Mouse (Mus musculus) WW6 (cell line): ENCODE data around the gene E430018J23Rik.
"Not testable (repeated sequence)": the region's sequence is repeated elsewhere in the genome, so short reads cannot be mapped to it uniquely, and the experiment has no call there.

ENCODE experiments used
- DNase-seq: peaks from one replicate; pipeline ENCODE4 v3.0.0-alpha.2; 2013; ENCODE audit warnings: low read depth, low spot score

The E430018J23Rik gene

DNA sequence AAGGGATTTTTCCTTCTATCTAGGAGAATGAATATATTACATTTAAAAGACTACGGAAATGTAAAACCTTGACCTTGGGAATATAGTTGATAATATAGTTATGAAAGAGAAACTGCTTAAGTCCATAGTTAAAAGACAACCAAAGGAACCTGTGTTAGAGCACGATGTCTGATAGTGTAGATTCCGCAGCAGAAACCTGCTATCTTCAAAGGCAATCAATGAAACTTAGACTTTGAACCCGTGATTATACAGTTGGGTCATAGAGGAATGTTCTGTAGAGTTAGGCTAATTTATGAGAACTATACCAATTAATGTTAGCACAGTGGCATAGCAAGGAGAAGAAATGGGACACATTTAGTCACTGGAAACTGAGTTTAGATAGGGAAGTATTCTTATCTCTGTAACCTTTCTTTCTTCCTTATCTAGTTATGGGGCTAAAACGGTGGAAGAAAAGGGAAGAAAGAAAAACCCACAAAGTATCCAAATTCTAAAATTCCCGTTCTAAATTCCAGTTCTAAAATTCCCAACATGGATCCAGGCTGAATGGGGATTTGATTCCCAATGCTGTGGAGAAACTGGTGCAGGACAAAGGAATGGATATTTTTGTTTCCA, 15.0 kb downstream of the E430018J23Rik start:
- no peak for DNase-seq

GRCm38 (mm10) chr7:127375271-127376245, 17.9 kb downstream of the E430018J23Rik start, which contains the start of gene Zfp747:
Zfp747 (minus strand) TSS chr7:127376050.
- DNase-seq = peak; percentile 81

- not testable (repeated sequence) for DNase-seq
Measured at GRCm38 (mm10) chr7:127371870-127372269, 21.6 kb downstream of the E430018J23Rik start.

DNA sequence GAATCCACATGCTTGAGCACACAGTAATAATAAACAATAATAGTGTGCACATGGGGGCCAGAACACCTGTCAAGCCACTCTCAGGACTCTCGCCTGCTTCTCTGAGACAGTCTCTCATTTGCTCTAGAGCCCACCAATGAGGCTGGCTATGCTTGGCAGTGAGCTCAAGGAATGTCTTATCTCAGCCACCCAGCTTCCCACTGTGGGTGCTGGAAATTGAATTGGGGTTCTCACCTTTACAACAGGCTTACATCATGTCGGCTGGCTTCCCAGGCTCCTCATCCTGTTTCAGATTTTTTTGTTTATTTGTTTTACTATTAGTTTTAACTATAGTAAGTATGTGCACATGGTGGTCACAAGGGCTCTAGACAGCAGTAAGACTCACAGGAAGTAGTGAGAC, 22.2 kb downstream of the E430018J23Rik start:
- no peak for DNase-seq

- DNase-seq = no peak
Measured at GRCm38 (mm10) chr7:127366249-127366648, 27.2 kb downstream of the E430018J23Rik start.

- no peak for DNase-seq
Measured at GRCm38 (mm10) chr7:127364166-127364565, 29.3 kb downstream of the E430018J23Rik start.

DNA sequence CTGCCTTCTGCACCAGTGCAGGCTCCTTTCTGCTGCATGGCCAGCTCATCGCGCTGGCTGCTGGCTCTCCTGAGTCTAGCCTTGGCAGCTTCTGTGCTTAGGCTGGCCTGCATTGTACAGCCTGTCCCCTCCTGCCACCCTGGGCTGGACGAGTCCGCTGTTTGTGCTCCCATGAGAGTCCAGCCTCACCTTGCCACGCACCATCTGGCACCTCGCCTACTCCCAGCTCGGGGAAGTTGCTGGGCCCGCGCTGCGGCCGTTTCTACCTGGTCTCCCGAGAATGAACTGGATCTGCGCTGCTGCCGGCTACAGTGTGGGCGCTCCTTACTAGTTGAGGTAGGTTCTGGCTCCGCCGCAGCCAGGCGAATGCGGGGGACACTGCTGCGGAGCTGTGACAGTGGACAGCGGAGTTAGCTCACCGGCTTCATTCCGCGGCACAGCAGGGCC, 29.9 kb downstream of the E430018J23Rik start:
- no peak for DNase-seq

- not testable (repeated sequence) for DNase-seq
Measured at GRCm38 (mm10) chr7:127362418-127362817, 31.0 kb downstream of the E430018J23Rik start.

DNA sequence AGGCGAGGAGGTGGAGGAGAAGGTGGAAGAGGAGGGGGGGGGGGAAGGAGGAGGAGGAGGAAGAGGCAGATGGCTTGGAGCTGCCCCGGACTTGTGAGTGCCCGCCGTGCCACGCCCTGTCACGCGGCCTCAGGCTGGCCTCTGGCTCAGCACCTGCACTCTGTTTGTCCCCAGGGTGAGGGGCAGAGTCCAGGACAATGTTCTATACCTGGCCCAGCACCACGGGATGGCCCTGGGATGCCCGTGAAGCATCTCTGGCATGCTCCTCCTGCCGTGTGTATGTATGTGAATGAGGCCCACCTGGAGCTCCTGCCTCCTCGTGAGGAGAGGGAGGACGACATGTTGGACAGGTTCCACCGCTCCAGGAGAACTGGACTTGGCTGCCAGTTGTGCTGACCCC, 32.0 kb downstream of the E430018J23Rik start:
- DNase-seq = no peak

GRCm38 (mm10) chr7:127360265-127360664, 33.2 kb downstream of the E430018J23Rik start:
- DNase-seq = no peak

DNA sequence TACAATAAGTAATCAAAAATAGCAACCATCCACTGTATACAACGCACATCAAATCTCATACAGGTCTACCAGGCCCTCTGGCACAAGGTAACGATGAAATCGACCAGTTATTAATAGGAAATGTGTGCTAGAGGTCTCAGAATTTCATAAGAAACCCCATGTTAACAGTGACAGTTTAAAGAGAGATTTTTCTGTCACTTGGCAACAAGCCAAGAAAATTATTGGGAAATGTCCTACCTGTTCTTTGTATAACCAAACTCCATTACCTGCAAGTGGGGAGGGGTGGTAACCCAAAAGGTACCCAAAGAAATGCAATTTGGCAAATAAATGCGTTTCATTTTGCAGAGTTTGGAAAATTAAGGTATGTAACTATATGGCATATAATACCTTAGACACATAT, 35.0 kb downstream of the E430018J23Rik start:
- DNase-seq = no peak

DNA sequence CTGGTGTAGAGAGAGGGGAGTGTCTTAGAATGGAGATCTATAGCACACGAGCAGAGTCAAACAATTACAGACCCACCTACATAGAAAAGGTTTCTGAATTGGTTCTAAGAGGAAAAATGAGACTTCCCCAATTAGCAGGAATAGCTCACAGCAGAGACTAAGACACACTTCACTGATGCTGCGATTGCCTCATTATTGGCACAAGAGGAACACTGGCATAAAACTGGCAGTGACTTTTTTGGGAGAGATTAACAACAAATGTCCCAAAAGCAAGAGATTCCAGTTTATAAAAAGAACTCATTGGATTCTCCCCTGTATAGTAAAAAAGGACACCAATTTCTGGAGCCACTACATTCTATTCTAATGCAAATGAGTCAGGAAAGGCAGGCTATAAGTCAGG, 35.6 kb downstream of the E430018J23Rik start:
- DNase-seq = no peak

GRCm38 (mm10) chr7:127355796-127356195, 37.6 kb downstream of the E430018J23Rik start:
- DNase-seq = no peak

DNA sequence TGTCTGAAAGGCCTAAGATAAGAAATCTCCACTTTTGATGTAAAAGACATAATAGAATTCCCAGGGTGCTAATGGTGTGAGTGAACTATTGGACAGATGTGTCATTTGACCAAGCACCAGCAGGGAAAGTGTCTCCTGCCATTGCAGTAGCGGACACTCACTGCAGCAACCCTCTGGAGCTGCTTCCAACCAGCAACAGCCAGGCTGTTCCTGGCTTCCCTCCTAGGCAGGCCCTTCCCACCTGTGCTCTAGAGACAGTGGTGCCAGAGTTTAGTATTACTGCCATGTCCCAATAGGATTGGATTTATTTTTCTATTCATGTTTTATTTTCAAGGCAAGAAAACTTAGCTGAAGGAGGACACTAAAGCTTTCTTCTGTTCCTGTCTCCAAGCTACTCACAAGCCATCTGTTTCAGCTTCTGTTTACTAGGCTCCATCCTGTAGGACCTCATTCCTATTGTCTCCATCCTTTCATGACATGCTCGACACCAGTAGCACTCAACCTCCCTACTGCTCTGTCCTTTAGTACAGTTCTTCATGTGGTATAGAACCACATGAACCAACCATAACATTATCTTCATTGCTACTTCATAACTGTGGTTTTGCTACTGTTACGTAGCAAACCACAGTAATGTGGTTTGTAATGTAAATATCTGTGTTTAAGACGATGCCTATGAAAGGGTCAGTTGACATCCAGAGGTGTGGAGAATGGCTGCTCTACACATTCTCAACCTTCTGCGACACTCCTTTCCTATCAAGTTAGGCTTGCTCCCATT, 42.0 kb downstream of the E430018J23Rik start:
- no peak for DNase-seq

DNA sequence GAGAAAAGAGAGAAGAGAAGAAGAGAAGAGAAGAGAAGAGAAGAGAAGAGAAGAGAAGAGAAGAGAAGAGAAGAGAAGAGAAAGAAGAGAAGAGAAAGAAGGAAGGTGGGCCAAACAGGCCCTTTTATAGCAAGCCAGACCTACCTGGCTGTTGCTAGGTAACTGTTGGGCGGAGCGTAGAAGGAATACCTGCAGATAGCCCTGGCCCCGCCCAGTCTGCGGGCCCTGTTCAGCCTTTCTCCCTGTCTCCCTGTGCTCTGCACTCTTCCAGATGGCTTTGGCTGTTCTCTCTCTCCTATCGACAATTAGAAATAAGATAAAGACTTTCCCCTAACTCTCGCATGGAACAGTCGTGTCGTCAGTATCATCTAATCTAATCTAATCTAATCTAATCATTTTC, 46.8 kb downstream of the E430018J23Rik start:
- DNase-seq = peak; percentile 50

GRCm38 (mm10) chr7:127345512-127346325, 47.7 kb downstream of the E430018J23Rik start, which contains the start of gene Zfp768:
Zfp768 (minus strand) TSS chr7:127345589.
- DNase-seq = peak; percentile 77

- DNase-seq = no peak
Measured at GRCm38 (mm10) chr7:127345092-127345491, 48.3 kb downstream of the E430018J23Rik start.

- DNase-seq = no peak
Measured at GRCm38 (mm10) chr7:127344371-127344770, 49.1 kb downstream of the E430018J23Rik start.

- no peak for DNase-seq
Measured at GRCm38 (mm10) chr7:127343351-127344019, 49.9 kb downstream of the E430018J23Rik start.

DNA sequence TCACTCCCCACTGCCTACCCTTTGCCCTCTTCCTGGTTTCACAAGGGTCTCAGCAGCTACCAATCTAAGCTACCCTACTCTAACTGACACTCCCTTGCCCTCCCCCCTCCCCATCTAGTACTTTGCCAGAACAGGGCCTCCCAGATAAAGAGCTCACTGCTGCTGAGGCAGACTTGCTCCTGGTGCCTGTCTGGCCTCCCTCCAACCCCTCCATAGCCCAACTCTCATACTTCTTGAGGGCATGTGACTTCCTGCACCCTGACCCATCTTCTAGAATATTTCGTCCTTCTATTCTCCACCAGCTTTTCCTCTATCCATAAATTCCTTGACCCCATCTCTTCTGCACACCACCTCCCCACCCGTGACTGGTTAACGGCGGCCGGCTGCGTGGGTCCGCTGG, 50.5 kb downstream of the E430018J23Rik start:
- no peak for DNase-seq
